Comparison of ENCODE assay signal across 18 mouse cellular contexts in the genomic region with DNA sequence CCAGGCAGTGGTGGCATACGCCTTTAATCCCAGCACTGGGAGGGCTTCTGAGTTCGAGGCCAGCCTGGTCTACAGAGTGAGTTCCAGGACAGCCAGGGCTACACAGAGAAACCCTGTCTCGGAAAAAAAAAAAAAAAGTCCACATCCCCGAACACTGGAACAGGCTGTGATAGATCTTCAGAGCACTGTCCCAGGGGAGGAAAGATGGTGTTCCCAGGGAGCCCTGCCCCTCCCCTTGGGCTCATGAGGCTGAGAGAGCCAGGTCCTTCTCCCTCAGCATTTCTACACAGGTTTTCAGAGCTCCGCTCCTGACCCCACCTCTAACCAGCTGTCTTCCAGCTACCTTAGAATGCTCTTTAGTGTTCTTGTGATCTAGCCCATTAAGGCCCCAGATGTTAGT. TPM values are rescaled to one million over a fixed set of nuclear protein-coding genes. Genes with fewer than 3 reads are reported as not detected.
"Had no signal": no experiment of that assay in that cellular context is flagged by ENCODE, and none has a peak within 500 bp of the region (broad histone marks: within the 10 kb centered on the region; RNA-seq: fewer than 3 reads in every experiment).

No protein-coding gene starts in this region.

- H3K27ac ChIP-seq: left cerebral cortex, adult 2 months; liver, embryonic 13.5 days; midbrain, embryonic 10.5 days; neural tube, embryonic 12.5 days; neural tube, embryonic 15.5 days had no signal

- H3K4me2 ChIP-seq: liver, embryonic 13.5 days; neural tube, embryonic 12.5 days; neural tube, embryonic 15.5 days had no signal

- H3K9ac ChIP-seq: liver, embryonic 13.5 days; neural tube, embryonic 12.5 days; neural tube, embryonic 15.5 days had no signal

- H3K9me3 ChIP-seq: liver, embryonic 13.5 days; megakaryocyte, embryonic 14.5 days; midbrain, embryonic 10.5 days; neural tube, embryonic 12.5 days; neural tube, embryonic 15.5 days had no signal

- H3K4me3 ChIP-seq: left cerebral cortex, adult 2 months; liver, embryonic 13.5 days; megakaryocyte, embryonic 14.5 days; midbrain, embryonic 10.5 days; neural tube, embryonic 12.5 days; neural tube, embryonic 15.5 days had no signal

- H3K27me3 ChIP-seq: liver, embryonic 13.5 days; neural tube, embryonic 12.5 days; neural tube, embryonic 15.5 days had no signal

- H3K36me3 ChIP-seq: liver, embryonic 13.5 days; midbrain, embryonic 10.5 days; neural tube, embryonic 12.5 days; neural tube, embryonic 15.5 days had no signal

- DNase-seq: kidney, adult 2 months; kidney, postnatal 25 days; layer of hippocampus, postnatal 36 days; liver, embryonic 13.5 days; lung, adult 2 months; lung, postnatal 36 days; midbrain, embryonic 14.5 days; right cerebral cortex, adult 18-20 months; right cerebral cortex, postnatal 14 days; right cerebral cortex, postnatal 4 days; thymus, adult 18-20 months; thymus, postnatal 4 days had no signal

RNA-seq across cellular contexts. Expression of a gene that starts 24.7 kb away (rescaled TPM):
- polyA plus RNA-seq: limb, embryonic 11.5 days had no signal
